Mouse (Mus musculus) MEL (cell line): ENCODE measurements around the gene Smad6. TPM values are rescaled to one million over a fixed set of nuclear protein-coding genes. Genes with fewer than 3 reads are reported as not detected.

Source experiments
- DNase-seq: peaks from one replicate; pipeline ENCODE4 v3.0.0; 2011; ENCODE audit warnings: low read depth, low spot score
- H3K27ac ChIP-seq: 2 replicates; pipeline ENCODE4 v1.5.1; 2012; ENCODE audit warnings: low read depth, mild to moderate bottlenecking, control low read depth, low read length, moderate library complexity; ENCODE audit not compliant: control insufficient read depth
- H3K27me3 ChIP-seq, 2 experiments: fragments of 150-350 bp in 1 of 2; sonication (generic) in 1 of 2; 2 replicates each; pipeline ENCODE4 v1.6.1; 2012; ENCODE audit warnings: low read length in 2 of 2, mild to moderate bottlenecking in 2 of 2, improper control_type of control experiment in 1 of 2, moderate library complexity in 1 of 2; ENCODE audit not compliant: insufficient read depth in 2 of 2, control insufficient read depth in 1 of 2
- H3K36me3 ChIP-seq, 2 experiments: 2 replicates each; pipeline ENCODE4 v1.6.1; 2012 to 2014; ENCODE audit warnings: low read length in 2 of 2, improper control_type of control experiment in 1 of 2, inconsistent platforms in 1 of 2, mild to moderate bottlenecking in 1 of 2; ENCODE audit not compliant: insufficient read depth in 2 of 2, control insufficient read depth in 1 of 2
- H3K4me1 ChIP-seq, 2 experiments: fragments of 150-350 bp in 1 of 2; sonication (generic) in 1 of 2; 2 replicates each; pipeline ENCODE4 v1.6.1; 2012; ENCODE audit warnings: low read length in 2 of 2, improper control_type of control experiment in 1 of 2, mild to moderate bottlenecking in 1 of 2; ENCODE audit not compliant: insufficient read depth in 2 of 2, control insufficient read depth in 1 of 2
- H3K4me3 ChIP-seq, 2 experiments: fragments of 150-350 bp in 1 of 2; sonication (generic) in 1 of 2; 2 replicates each; pipeline ENCODE4 v1.5.1; 2012; ENCODE audit warnings: low read depth in 2 of 2, low read length in 2 of 2, mild to moderate bottlenecking in 2 of 2, moderate library complexity in 2 of 2, control low read depth in 1 of 2, improper control_type of control experiment in 1 of 2; ENCODE audit not compliant: control insufficient read depth in 1 of 2, insufficient read depth in 1 of 2
- H3K79me2 ChIP-seq: 2 replicates; pipeline ENCODE4 v1.6.1; 2012; ENCODE audit warnings: mild to moderate bottlenecking, low read length, moderate library complexity; ENCODE audit not compliant: control insufficient read depth, poor library complexity, insufficient read depth
- H3K9ac ChIP-seq: 2 replicates; pipeline ENCODE4 v1.6.1; 2012; ENCODE audit warnings: low read depth, mild to moderate bottlenecking, control low read depth, low read length, moderate library complexity; ENCODE audit not compliant: control insufficient read depth, poor library complexity, severe bottlenecking
- H3K9me3 ChIP-seq: fragments of 150-350 bp; sonication (generic); replicated peaks from 2 replicates; pipeline ENCODE4 v1.6.1; 2012; ENCODE audit warnings: mild to moderate bottlenecking, low read length, improper control_type of control experiment, moderate library complexity; ENCODE audit not compliant: insufficient read depth
- CHD1 ChIP-seq: IDR thresholded peaks from 2 replicates; pipeline ENCODE4 v1.6.1; 2012; ENCODE audit warnings: low read depth, mild to moderate bottlenecking, inconsistent platforms, low read length, improper control_type of control experiment
- CHD2 ChIP-seq: IDR thresholded peaks from 2 replicates; pipeline ENCODE4 v1.6.1; 2011; ENCODE audit warnings: low read length, improper control_type of control experiment
- CTCF ChIP-seq, 3 experiments: IDR thresholded peaks in 2 of 3; conservative IDR thresholded peaks in 1 of 3; 2 replicates each; pipeline ENCODE4 v1.5.1; 2011 to 2012; ENCODE audit warnings: low read length in 3 of 3, low read depth in 2 of 3, mild to moderate bottlenecking in 2 of 3, improper control_type of control experiment in 1 of 3, inconsistent platforms in 1 of 3, mixed read lengths in 1 of 3, moderate library complexity in 1 of 3; ENCODE audit not compliant: control insufficient read depth in 1 of 3, insufficient read depth in 1 of 3, poor library complexity in 1 of 3, severe bottlenecking in 1 of 3
- E2F4 ChIP-seq: IDR thresholded peaks from 2 replicates; pipeline ENCODE4 v1.6.1; 2011; ENCODE audit warnings: low read depth, low read length, improper control_type of control experiment, borderline replicate concordance
- ELF1 ChIP-seq: IDR thresholded peaks from 2 replicates; pipeline ENCODE4 v1.6.1; 2014; ENCODE audit warnings: low read depth, mild to moderate bottlenecking, inconsistent platforms, low read length, improper control_type of control experiment, moderate library complexity
- EP300 ChIP-seq, 2 experiments: IDR thresholded peaks; 2 replicates each; pipeline ENCODE4 v1.6.1; 2011; ENCODE audit warnings: improper control_type of control experiment in 2 of 2, low read length in 2 of 2, low read depth in 1 of 2, mild to moderate bottlenecking in 1 of 2
- HCFC1 ChIP-seq: IDR thresholded peaks from 2 replicates; pipeline ENCODE4 v1.6.1; 2012; ENCODE audit warnings: low read depth, mild to moderate bottlenecking, inconsistent platforms, low read length, improper control_type of control experiment, moderate library complexity
- KAT2A ChIP-seq: conservative IDR thresholded peaks from 2 replicates; pipeline ENCODE4 v1.6.1; 2012; ENCODE audit warnings: low read depth, low read length, improper control_type of control experiment, inconsistent platforms
- MAFK ChIP-seq: IDR thresholded peaks from 2 replicates; pipeline ENCODE4 v1.6.1; 2011; ENCODE audit warnings: low read depth, mild to moderate bottlenecking, low read length, improper control_type of control experiment, borderline replicate concordance
- MAZ ChIP-seq: IDR thresholded peaks from 2 replicates; pipeline ENCODE4 v1.6.1; 2012; ENCODE audit warnings: low read depth, mild to moderate bottlenecking, inconsistent platforms, low read length, improper control_type of control experiment
- MXI1 ChIP-seq: IDR thresholded peaks from 2 replicates; pipeline ENCODE4 v1.6.1; 2011; ENCODE audit warnings: mild to moderate bottlenecking, low read depth, low read length, improper control_type of control experiment
- MYB ChIP-seq: IDR thresholded peaks from 2 replicates; pipeline ENCODE4 v1.6.1; 2011; ENCODE audit warnings: mild to moderate bottlenecking, low read depth, low read length, improper control_type of control experiment
- NRF1 ChIP-seq: IDR thresholded peaks from 2 replicates; pipeline ENCODE4 v1.6.1; 2014; ENCODE audit warnings: low read depth, mild to moderate bottlenecking, inconsistent platforms, low read length, improper control_type of control experiment, moderate library complexity; ENCODE audit not compliant: poor library complexity, insufficient read depth, severe bottlenecking
- RAD21 ChIP-seq: IDR thresholded peaks from 2 replicates; pipeline ENCODE4 v1.6.1; 2011; ENCODE audit warnings: mild to moderate bottlenecking, low read depth, low read length, improper control_type of control experiment
- RCOR1 ChIP-seq: IDR thresholded peaks from 2 replicates; pipeline ENCODE4 v1.6.1; 2012; ENCODE audit warnings: low read depth, mild to moderate bottlenecking, inconsistent platforms, low read length, improper control_type of control experiment
- SMC3 ChIP-seq: IDR thresholded peaks from 2 replicates; pipeline ENCODE4 v1.6.1; 2011; ENCODE audit warnings: low read depth, low read length, improper control_type of control experiment
- TAL1 ChIP-seq: IDR thresholded peaks from 2 replicates; pipeline ENCODE4 v1.6.1; 2012; ENCODE audit warnings: mild to moderate bottlenecking, inconsistent platforms, low read length, moderate library complexity, mixed read lengths
- TBP ChIP-seq: IDR thresholded peaks from 2 replicates; pipeline ENCODE4 v1.8.0; 2011; ENCODE audit warnings: low read depth, low read length, improper control_type of control experiment
- TCF12 ChIP-seq: IDR thresholded peaks from 2 replicates; pipeline ENCODE4 v1.6.1; 2014; ENCODE audit warnings: low read depth, mild to moderate bottlenecking, inconsistent platforms, low read length, improper control_type of control experiment, moderate library complexity
- ZC3H11A ChIP-seq: IDR thresholded peaks from 2 replicates; pipeline ENCODE4 v1.6.1; 2012; ENCODE audit warnings: low read depth, mild to moderate bottlenecking, inconsistent platforms, low read length, improper control_type of control experiment
- ZNF384 ChIP-seq: IDR thresholded peaks from 2 replicates; pipeline ENCODE4 v1.6.1; 2012; ENCODE audit warnings: low read depth, mild to moderate bottlenecking, inconsistent platforms, low read length, improper control_type of control experiment
- polyA plus RNA-seq, 2 experiments: library from polyadenylated mRNA; stranded (reverse) in 1 of 2; unstranded in 1 of 2; fragments of >175 nt in 1 of 2; fragments of >200 nt in 1 of 2; gene quantifications; 2 replicates each; pipeline versions ENCODE4 v1.2.1 to v1.2.4; 2012; ENCODE audit warnings: low replicate concordance in 2 of 2, low read depth in 1 of 2; ENCODE audit not compliant: insufficient read length in 2 of 2, insufficient read depth in 1 of 2, missing spikeins in 1 of 2
- total RNA-seq: library from RNA; depleted of rRNA; stranded (reverse); fragments of 300-350 nt; gene quantifications from 2 replicates; pipeline ENCODE4 v1.2.3, GENCODE M21; 2012

The Smad6 gene
- total and polyA plus RNA-seq, 3 experiments = 2.2 to 3.9 TPM; not detected in 1

DNA sequence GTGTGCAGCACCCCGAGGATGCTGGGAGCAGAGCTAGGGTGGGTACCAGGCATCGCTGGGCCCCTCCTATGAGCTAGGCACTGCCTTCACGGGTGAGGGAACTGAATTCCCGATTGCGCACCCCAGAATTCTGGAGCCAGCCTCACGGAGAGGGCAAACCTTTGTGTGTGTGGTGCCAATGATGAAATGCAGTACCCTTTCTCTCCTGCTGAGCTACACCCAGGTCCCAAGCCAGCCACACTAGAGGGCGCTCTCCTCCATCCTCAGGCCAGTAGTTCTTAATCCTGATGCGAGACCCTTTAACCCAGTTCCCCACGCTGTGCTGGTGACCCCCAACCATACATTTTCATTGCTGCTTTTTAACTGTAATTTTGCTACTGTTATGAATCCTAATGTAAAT, 65.8 kb downstream of the Smad6 start:
- Histone ChIP-seq H3K36me3 (peaks cover 0 to 3% of the 10 kb centered on the region in 2 experiments; a peak in 3 of 4 replicates), H3K27me3 (no peaks in the 10 kb centered on the region), H3K9me3 (no peaks in the 10 kb centered on the region), H3K4me3 (no peak overlapping the region), H3K9ac (no peak overlapping the region), H3K27ac (no peak overlapping the region), H3K79me2 (no peaks in the 10 kb centered on the region), H3K4me1 (peaks cover 0 to 14% of the 10 kb centered on the region in 2 experiments; a peak in 2 of 4 replicates)
- TF ChIP-seq E2F4 (no peak), MXI1 (no peak), NRF1 (no peak), EP300 (IDR thresholded peaks at IDR 0.05; ENCODE audit: low read depth in 1 of 2, low read length in 2 of 2) (no peak), KAT2A (no peak), MYB (no peak), RCOR1 (no peak), TCF12 (no peak), CTCF (IDR thresholded peaks at IDR 0.05 in 2 of 3, conservative IDR thresholded peaks at IDR 0.05 in 1 of 3; ENCODE audit: control insufficient read depth in 1 of 3, insufficient read depth in 1 of 3, low read depth in 2 of 3, low read length in 3 of 3, poor library complexity in 1 of 3, severe bottlenecking in 1 of 3) (peak; percentile 87 to 96 (median 94)), HCFC1 (no peak), ZC3H11A (peak; percentile 29; the same call in 1 of the 2 replicates), CHD2 (no peak), SMC3 (peak; percentile 59), RAD21 (peak; percentile 59), TAL1 (no peak), MAFK (no peak)
- peak; percentile 76 for DNase-seq

DNA sequence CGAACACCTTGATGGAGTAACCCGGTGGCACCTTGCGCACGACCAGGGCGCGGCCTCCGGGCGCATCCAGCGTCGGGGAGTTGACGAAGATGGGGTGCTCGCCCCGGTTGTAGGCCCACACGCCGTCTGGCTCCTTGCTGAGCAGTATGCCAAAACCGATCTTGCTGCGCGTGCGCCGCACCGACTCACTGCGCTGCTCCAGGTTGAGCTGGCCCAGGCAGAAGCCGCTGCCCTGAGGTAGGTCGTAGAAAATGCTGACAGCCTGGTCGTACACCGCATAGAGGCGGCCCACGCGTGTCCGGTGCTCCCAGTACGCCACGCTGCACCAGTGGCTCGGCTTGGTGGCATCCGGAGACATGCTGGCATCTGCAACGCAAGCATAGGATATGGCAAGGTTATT, 68.2 kb downstream of the Smad6 start:
- no peak overlapping the region for H3K9ac ChIP-seq
- H3K9me3 ChIP-seq = no peaks in the 10 kb centered on the region
- H3K79me2 ChIP-seq = no peaks in the 10 kb centered on the region
- H3K4me3 ChIP-seq = no peak overlapping the region
- peaks cover 0 to 8% of the 10 kb centered on the region in 2 experiments; a peak in 2 of 4 replicates for H3K4me1 ChIP-seq
- H3K27me3 ChIP-seq = no peaks in the 10 kb centered on the region
- TF ChIP-seq KAT2A (no peak), ZNF384 (no peak), RAD21 (no peak), CTCF (IDR thresholded peaks at IDR 0.05 in 2 of 3, conservative IDR thresholded peaks at IDR 0.05 in 1 of 3; ENCODE audit: control insufficient read depth in 1 of 3, insufficient read depth in 1 of 3, low read depth in 2 of 3, low read length in 3 of 3, poor library complexity in 1 of 3, severe bottlenecking in 1 of 3) (no peak), CHD1 (no peak), MAZ (no peak), TBP (no peak), ELF1 (no peak), RCOR1 (no peak)
- no peak for DNase-seq
- no peak overlapping the region for H3K27ac ChIP-seq
- peaks cover 0 to 3% of the 10 kb centered on the region in 2 experiments; a peak in 3 of 4 replicates for H3K36me3 ChIP-seq
